Mouse (Mus musculus): ENCODE measurements around the gene Nosip. TPM values are rescaled to one million over a fixed set of nuclear protein-coding genes. Genes with fewer than 3 reads are reported as not detected.
"Not testable (repeated sequence)": the region's sequence is repeated elsewhere in the genome, so short reads cannot be mapped to it uniquely, and the experiment has no call there.

Nosip gene
- total and polyA plus RNA-seq, 3 experiments: 27.0 to 43.6 (median 29.3) TPM

DNA sequence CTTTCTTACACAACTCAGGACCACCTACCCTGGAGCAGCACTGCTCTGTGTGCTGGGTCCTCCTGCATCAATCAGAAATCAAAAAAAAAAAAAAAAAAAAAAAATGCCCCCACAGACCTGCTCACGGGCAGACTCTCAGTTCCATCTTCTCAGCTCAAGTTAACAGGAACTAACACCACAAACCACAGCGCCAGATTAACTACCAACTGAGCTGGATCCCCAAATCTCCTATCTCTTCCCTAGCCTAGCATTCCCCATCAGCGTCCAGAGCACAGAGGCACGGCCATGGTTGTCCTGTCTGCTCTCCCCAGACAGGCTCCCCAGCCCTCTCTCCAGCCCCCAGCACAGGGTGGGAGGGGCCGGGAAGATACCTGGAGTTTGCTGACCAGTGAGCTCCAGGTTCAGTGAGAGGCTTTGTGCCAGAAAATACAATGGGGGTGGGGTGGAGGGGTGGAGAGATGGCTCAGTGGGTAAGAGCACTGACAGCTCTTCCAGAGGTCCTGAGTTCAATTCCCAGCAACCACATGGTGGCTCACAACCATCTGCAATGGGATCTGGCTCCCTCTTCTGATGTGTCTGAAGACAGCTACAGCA is 44.9 kb downstream of the Nosip start:
- DNase-seq: no peak
- H3K27ac ChIP-seq: no peak overlapping the region
- intact Hi-C loops (cut with DNase I): no loop called here
- WGBS: 61% methylated on average over 5 of the region's 5 CpGs
- no peak overlapping the region for H3K4me3 ChIP-seq
- H3K9ac ChIP-seq (ENCODE audit: low read depth, low read length): no peak overlapping the region
- peaks cover 2% of the 10 kb centered on the region for H3K79me2 ChIP-seq (replicated peaks; ENCODE audit: control insufficient read depth, insufficient read depth, low read length)
- TF ChIP-seq POLR2A (IDR thresholded peaks at IDR 0.05; ENCODE audit: insufficient read depth, low read depth, low read length): no peak
- TF ChIP-seq CTCF (IDR thresholded peaks at IDR 0.05): no peak
- no peak for TF ChIP-seq EP300 (IDR thresholded peaks at IDR 0.05; ENCODE audit: insufficient read depth, low read depth, low read length)
- 0 out of 2 replicates have a peak, but pooled peaks cover 4% of the 10 kb centered on the region for H3K36me3 ChIP-seq (ENCODE audit: control insufficient read depth, insufficient read depth, low read length)
- H3K4me1 ChIP-seq (ENCODE audit: control insufficient read depth, insufficient read depth, low read length): peaks cover 12% of the 10 kb centered on the region
- no peaks in the 10 kb centered on the region for H3K27me3 ChIP-seq (ENCODE audit: control insufficient read depth, insufficient read depth, low read length)

DNA sequence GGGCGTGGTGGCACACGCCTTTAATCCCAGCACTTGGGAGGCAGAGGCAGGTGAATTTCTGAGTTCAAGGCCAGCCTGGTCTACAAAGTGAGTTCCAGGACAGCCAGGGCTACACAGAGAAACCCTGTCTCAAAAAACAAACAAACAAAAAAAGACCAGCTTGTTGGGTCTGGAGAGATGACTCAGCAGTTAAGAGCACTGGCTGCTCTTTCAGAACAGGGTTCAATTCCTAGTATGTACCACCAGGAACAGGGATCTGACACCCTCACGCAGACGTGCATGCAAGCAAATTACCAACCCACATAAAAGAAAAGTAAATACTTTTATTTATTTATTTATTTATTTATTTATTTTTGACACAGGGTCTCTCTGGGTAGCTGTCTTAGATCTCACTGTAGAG is 47.9 kb downstream of the Nosip start:
- H3K27ac ChIP-seq; DNase-seq; intact Hi-C loops (cut with DNase I); H3K4me3 ChIP-seq; H3K27me3 ChIP-seq (ENCODE audit: control insufficient read depth, insufficient read depth, low read length); H3K79me2 ChIP-seq (replicated peaks; ENCODE audit: control insufficient read depth, insufficient read depth, low read length); H3K4me1 ChIP-seq (ENCODE audit: control insufficient read depth, insufficient read depth, low read length); H3K36me3 ChIP-seq (ENCODE audit: control insufficient read depth, insufficient read depth, low read length); H3K9ac ChIP-seq (ENCODE audit: low read depth, low read length): not testable (repeated sequence)
- 92% methylated on average over 4 of the region's 4 CpGs for WGBS

- intact Hi-C loops (cut with DNase I): no loop called here
- Histone ChIP-seq H3K79me2 (replicated peaks; ENCODE audit: control insufficient read depth, insufficient read depth, low read length) (no peaks in the 10 kb centered on the region), H3K27ac (no peak overlapping the region), H3K9ac (ENCODE audit: low read depth, low read length) (no peak overlapping the region), H3K36me3 (ENCODE audit: control insufficient read depth, insufficient read depth, low read length) (no peaks in the 10 kb centered on the region), H3K4me3 (no peak overlapping the region), H3K27me3 (ENCODE audit: control insufficient read depth, insufficient read depth, low read length) (no peaks in the 10 kb centered on the region), H3K4me1 (ENCODE audit: control insufficient read depth, insufficient read depth, low read length) (no peaks in the 10 kb centered on the region)
- 79% methylated on average over 2 of the region's 2 CpGs for whole genome bisulfite sequencing
- no peak for DNase-seq
- TF ChIP-seq EP300 (IDR thresholded peaks at IDR 0.05; ENCODE audit: insufficient read depth, low read depth, low read length) (no peak), CTCF (IDR thresholded peaks at IDR 0.05) (no peak), POLR2A (IDR thresholded peaks at IDR 0.05; ENCODE audit: insufficient read depth, low read depth, low read length) (no peak)
These were observed 49.7 kb downstream of the Nosip start for GRCm38 (mm10) chr7:45111940-45112339.

DNA sequence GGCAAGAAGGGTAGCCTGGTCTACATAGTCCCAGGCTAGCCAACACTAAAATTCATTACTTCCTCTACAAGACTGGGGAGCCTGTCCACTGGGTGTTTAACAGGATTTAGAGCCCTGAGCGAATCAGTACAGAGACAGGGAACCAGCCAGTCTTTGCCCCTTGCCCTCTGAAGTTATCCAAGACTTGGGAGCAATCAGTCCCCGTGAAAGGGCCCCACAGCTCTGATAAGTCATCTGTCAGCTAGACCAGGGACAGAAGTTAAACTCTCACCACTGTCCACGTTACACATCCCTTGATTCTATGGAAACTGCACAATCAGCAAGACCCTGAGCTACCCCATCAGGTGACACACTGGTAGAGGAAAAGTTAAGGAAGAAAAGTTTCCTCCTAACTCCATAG is 50.3 kb downstream of the Nosip start:
- no peaks in the 10 kb centered on the region for H3K79me2 ChIP-seq (replicated peaks; ENCODE audit: control insufficient read depth, insufficient read depth, low read length)
- no peak for TF ChIP-seq CTCF (IDR thresholded peaks at IDR 0.05)
- TF ChIP-seq POLR2A (IDR thresholded peaks at IDR 0.05; ENCODE audit: insufficient read depth, low read depth, low read length): no peak
- no peak for TF ChIP-seq EP300 (IDR thresholded peaks at IDR 0.05; ENCODE audit: insufficient read depth, low read depth, low read length)
- DNase-seq: no peak
- H3K36me3 ChIP-seq (ENCODE audit: control insufficient read depth, insufficient read depth, low read length): no peaks in the 10 kb centered on the region
- intact Hi-C loops (cut with DNase I): no loop called here
- 58% methylated on average over 3 of the region's 3 CpGs for WGBS
- H3K4me3 ChIP-seq: no peak overlapping the region
- H3K27ac ChIP-seq: no peak overlapping the region
- H3K4me1 ChIP-seq (ENCODE audit: control insufficient read depth, insufficient read depth, low read length): no peaks in the 10 kb centered on the region
- H3K9ac ChIP-seq (ENCODE audit: low read depth, low read length): no peak overlapping the region
- H3K27me3 ChIP-seq (ENCODE audit: control insufficient read depth, insufficient read depth, low read length): no peaks in the 10 kb centered on the region

DNA sequence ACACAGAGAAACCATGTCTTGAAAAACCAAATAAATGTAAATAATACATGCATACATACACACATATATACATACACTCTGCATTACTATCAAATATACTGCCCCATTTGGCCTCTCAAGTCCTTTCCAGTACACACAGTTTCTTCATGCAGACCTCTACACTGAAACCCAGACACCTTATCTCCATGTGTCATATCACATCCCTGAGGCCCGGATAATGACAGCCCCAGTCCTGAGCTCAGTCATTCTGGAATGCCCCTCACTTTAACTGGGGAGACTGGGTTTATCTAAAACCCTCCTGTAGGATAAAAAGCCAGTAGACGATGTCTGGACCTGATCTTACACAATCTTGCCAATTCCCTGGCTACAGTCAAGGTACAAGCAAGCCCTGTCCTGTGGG is 51.2 kb downstream of the Nosip start:
- intact Hi-C loops (cut with DNase I): no loop called here
- Histone ChIP-seq H3K27ac (no peak overlapping the region), H3K4me3 (no peak overlapping the region), H3K9ac (ENCODE audit: low read depth, low read length) (no peak overlapping the region), H3K4me1 (ENCODE audit: control insufficient read depth, insufficient read depth, low read length) (no peaks in the 10 kb centered on the region), H3K27me3 (ENCODE audit: control insufficient read depth, insufficient read depth, low read length) (no peaks in the 10 kb centered on the region), H3K36me3 (ENCODE audit: control insufficient read depth, insufficient read depth, low read length) (no peaks in the 10 kb centered on the region), H3K79me2 (replicated peaks; ENCODE audit: control insufficient read depth, insufficient read depth, low read length) (no peaks in the 10 kb centered on the region)
- DNase-seq: no peak
- 51% methylated on average over 2 of the region's 2 CpGs for WGBS
- TF ChIP-seq POLR2A (IDR thresholded peaks at IDR 0.05; ENCODE audit: insufficient read depth, low read depth, low read length) (no peak), CTCF (IDR thresholded peaks at IDR 0.05) (no peak), EP300 (IDR thresholded peaks at IDR 0.05; ENCODE audit: insufficient read depth, low read depth, low read length) (no peak)

- Histone ChIP-seq H3K36me3 (ENCODE audit: control insufficient read depth, insufficient read depth, low read length) (peaks cover 5% of the 10 kb centered on the region; the same call in 1 of the 2 replicates), H3K27me3 (ENCODE audit: control insufficient read depth, insufficient read depth, low read length) (no peaks in the 10 kb centered on the region), H3K79me2 (replicated peaks; ENCODE audit: control insufficient read depth, insufficient read depth, low read length) (no peaks in the 10 kb centered on the region), H3K27ac (no peak overlapping the region), H3K4me1 (ENCODE audit: control insufficient read depth, insufficient read depth, low read length) (peaks cover 8% of the 10 kb centered on the region), H3K4me3 (no peak overlapping the region), H3K9ac (ENCODE audit: low read depth, low read length) (no peak overlapping the region)
- DNase-seq: no peak
- no peak for TF ChIP-seq POLR2A (IDR thresholded peaks at IDR 0.05; ENCODE audit: insufficient read depth, low read depth, low read length)
- TF ChIP-seq CTCF (IDR thresholded peaks at IDR 0.05): no peak
- TF ChIP-seq EP300 (IDR thresholded peaks at IDR 0.05; ENCODE audit: insufficient read depth, low read depth, low read length): no peak
- WGBS: 80% methylated on average over 8 of the region's 8 CpGs
- intact Hi-C loops (cut with DNase I): no loop called here
These were observed 55.3 kb downstream of the Nosip start for GRCm38 (mm10) chr7:45117566-45117965.

Data from heart, adult 2 months (tissue).